Mouse (Mus musculus) urinary bladder, adult 2 months (tissue): Measurements from ENCODE around the gene Ralgapa1. TPM values are rescaled to one million over a fixed set of nuclear protein-coding genes. Genes with fewer than 3 reads are reported as not detected.

Source experiments
- polyA plus RNA-seq: library from polyadenylated mRNA; depleted of rRNA; stranded (reverse); fragments of >200 nt; gene quantifications from 2 replicates; pipeline ENCODE4 v1.2.3, GENCODE M21; 2012; rRNA removed

The Ralgapa1 gene
- polyA plus RNA-seq, 1 experiment = 44.0 TPM

Other genes with a start within 250 kb of the Ralgapa1 start
- gene Insm2, start 221.7 kb downstream of the Ralgapa1 start, polyA plus RNA-seq = not detected in 2 replicates
- gene Brms1l, start 15.2 kb upstream of the Ralgapa1 start, polyA plus RNA-seq = 46.1 and 53.9 TPM in 2 replicates